Mouse (Mus musculus) brain, embryonic 14.5 days (tissue): ENCODE measurements around the gene Trim60. TPM values are rescaled to one million over a fixed set of nuclear protein-coding genes. Genes with fewer than 3 reads are reported as not detected.
"Not testable (repeated sequence)": the region's sequence is repeated elsewhere in the genome, so short reads cannot be mapped to it uniquely, and the experiment has no call there.

Experiments used
- DNase-seq: peaks from one replicate; pipeline ENCODE4 v3.0.0-alpha.2; 2011; ENCODE audit warnings: low read depth
- CTCF ChIP-seq: fragments of 200-500 bp; IDR thresholded peaks from 2 replicates; pipeline ENCODE4 v1.5.1; 2012; ENCODE audit warnings: inconsistent platforms, mild to moderate bottlenecking, moderate library complexity, borderline replicate concordance; ENCODE audit not compliant: insufficient read depth, insufficient read length; ENCODE audit errors: extremely low read depth
- POLR2A ChIP-seq: fragments of 200-500 bp; IDR thresholded peaks from 2 replicates; pipeline ENCODE4 v1.6.1; 2012; ENCODE audit warnings: mild to moderate bottlenecking, inconsistent platforms, borderline replicate concordance; ENCODE audit not compliant: poor library complexity, insufficient read depth, insufficient read length, severe bottlenecking; ENCODE audit errors: extremely low read depth
- polyA plus RNA-seq: library from polyadenylated mRNA; depleted of rRNA; stranded (reverse); fragments of >200 nt; gene quantifications from 2 replicates; pipeline ENCODE4 v1.2.3, GENCODE M21; 2012

Gene Trim60
- polyA plus RNA-seq, 1 experiment, result not detected

DNA sequence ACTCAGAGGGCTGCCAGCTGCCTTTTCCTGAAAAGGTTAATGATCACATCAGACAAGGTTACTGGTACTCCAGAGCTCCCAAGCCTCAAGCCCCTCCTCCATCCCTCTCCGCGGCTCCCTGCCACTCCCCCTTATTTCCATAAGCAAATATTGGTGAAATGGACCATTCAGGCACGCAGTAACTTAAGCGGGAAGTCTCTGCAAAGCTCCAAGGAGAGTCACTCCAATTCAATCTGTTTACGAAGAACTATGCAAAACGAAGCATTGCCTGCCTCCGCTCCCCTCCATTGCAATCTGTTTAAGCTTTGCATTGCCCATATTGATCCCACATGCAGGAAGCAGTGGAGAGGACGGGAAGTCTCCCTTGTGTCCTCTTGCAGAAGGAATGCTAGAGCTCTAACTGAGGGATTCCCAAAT lies 18.7 kb upstream of the Trim60 start, which contains the start of gene Apela:
Gene Apela (minus strand): TSS at position 220 of the 417 bp plus-strand sequence.
- DNase-seq, result peak; percentile 74
- TF ChIP-seq CTCF (no peak), POLR2A (no peak)

DNA sequence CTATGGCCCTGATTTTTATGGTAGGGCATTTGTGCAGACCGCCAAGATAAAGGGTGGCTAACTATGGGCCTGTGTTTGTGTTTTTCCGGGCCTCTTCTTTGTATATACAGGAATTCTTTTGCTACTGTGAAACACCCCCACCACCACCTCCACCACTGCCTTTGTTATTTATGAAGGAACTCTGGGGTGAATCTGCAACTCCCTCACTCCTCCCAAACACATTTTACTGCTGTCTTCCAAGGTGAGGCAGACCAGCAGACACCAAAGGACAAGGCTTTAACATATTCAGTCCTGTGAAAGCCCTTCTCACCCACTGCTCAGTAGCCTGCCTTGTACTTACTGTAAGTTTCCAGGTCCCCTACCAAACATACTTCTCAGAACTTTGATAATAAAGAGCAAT lies 15.8 kb upstream of the Trim60 start:
- DNase-seq, result no peak
- TF ChIP-seq CTCF (no peak), POLR2A (no peak)

DNA sequence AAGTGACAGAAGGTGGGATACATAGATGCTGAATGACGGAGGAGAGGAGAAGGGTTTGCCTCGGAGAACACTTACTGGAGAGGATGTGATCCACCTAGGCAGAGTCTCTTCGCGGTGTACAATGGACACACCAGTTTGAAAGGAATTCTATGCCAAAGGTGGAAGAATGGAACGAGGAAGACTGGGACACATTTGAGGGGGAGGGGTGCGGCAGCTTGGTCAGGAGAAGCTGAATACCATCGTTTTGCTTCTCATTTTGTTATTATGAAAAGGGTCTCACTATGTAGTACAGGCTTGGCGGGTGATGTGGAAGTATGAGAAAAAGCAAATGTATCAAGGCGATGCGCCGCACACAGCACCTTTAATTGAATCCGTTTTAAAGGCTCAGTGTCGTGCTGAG lies 14.7 kb upstream of the Trim60 start:
- no peak for DNase-seq
- no peak for TF ChIP-seq POLR2A
- TF ChIP-seq CTCF, result no peak

DNA sequence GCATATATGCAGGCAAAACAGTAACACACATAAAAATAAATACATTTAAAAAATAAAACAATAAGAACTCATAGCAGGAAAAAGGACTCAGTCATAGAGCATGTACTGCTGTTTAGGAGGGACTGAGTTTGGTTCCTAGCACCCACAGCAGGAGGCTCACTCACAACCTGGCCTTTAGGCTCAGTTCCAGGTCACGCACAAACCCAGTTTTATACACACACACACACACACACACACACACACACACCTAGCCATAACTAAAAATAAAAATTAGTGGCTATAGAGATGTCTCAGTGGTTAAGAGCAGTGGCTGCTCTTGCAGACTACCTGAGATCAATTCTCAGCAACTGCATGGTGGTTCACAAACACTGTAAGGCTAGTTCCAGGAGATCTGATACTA lies 13.7 kb upstream of the Trim60 start:
- no peak for DNase-seq
- TF ChIP-seq POLR2A (no peak), CTCF (no peak)

DNA sequence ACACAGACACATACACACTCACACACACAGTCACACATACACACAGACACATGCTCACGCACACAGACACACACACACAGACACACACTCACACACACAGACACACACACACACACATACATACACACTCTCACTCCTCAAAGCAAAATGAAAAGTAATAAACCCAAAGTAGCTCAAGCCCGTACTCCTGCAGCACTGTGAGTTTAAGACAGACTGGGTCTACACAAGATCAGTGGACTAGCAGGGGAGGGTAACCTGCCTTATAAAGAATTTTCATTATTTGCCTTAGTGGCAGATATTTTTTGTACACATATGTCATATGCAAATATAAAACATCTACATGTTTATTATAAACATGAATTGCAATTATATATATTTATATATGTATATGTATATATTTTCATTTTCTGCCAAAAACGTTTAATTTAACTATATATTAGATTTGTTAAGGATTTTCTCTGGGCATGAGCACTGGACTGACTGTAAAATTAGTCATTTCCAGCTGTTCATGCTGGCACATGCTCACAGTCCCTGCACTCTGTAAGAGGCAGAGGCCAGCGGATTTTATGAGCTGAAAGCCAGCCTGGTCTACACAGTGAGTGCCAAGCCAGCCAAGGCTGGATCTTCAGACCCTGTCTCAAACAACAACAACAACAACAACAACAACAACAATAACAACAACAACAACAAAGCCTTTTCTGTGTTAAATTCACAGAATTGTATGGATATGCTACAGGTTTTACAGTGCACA lies 12.5 kb upstream of the Trim60 start:
- TF ChIP-seq POLR2A (no peak), CTCF (no peak)
- DNase-seq, result no peak

DNA sequence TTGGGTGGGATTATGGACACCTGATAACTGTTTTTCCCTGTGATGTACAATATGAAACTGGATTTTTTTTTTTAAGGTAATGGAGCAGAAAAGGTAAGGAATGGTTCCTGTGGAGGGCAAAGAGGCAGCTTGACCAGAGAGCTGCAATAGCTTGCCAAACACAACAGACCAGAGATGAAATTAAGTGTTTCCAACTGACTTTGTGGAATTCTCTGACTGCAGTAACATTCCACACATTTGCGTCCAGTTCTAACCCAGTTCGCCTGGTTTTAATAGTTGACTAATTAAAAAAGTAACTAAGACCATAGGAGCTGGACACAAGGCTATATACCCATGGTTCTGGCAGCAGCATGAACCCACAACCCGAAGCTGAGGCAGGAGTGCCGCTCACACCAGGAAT lies 11.4 kb upstream of the Trim60 start:
- TF ChIP-seq CTCF (no peak), POLR2A (no peak)
- DNase-seq, result no peak

DNA sequence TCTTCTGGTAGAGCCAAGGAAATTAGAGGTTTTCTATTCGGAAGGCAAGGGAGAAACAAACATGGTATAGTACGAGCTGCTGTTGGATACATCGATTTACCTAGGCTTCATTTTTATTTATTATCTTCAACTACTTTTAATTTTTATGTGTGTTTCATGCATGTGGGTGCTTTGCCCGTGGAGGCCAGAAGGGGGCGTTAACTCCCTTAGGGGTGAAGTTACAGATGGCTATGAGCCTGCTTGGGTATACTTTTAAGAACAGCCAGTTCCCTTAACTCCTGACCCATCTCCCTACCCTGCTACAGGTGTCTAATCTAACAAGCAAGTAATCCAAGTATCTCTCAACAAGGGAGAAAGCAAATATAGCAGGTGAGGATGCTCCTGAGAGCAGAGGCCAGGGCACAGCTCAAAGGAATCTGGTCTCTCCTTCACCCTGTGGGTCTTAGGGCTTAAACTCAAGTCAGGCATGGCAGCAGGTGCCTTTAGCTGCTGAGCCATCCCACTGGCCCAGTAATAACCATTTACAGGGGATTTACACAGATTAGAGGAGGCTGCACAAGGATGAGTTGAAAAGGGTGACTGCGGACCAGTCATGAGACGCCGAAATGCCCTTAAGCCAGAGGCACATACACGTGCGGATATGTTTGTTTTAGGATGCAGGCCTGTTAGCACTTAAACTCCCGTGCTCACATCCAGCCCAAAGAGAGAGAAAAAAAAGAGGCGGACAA lies 10.7 kb upstream of the Trim60 start:
- TF ChIP-seq POLR2A (no peak), CTCF (peak; percentile 15; the same call in 1 of the 2 replicates)

DNA sequence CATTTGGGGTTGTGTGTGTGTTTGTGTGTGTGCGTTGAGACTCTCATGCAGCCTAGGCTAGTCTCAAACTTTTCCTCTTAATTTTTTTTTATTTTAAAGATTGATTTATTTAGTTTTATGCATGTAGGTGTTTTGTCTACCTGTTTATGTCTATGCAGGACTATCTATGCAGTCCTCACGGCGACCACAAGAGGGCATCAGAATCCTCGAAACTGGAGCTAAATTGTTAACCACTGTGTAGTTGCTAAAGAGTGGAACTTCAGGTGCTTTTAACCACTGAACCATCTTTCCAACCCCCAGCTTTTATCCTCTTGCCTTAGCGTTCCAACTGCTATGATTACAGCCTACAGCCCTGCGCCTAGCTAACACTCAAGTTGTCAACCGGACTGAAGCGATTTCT lies 4.1 kb upstream of the Trim60 start:
- DNase-seq, result peak; percentile 72
- TF ChIP-seq POLR2A (no peak), CTCF (peak; percentile 75; the same call in 1 of the 2 replicates)

More for the DNA sequence above, 10.7 kb upstream of the Trim60 start:
- DNase-seq, result no peak

DNA sequence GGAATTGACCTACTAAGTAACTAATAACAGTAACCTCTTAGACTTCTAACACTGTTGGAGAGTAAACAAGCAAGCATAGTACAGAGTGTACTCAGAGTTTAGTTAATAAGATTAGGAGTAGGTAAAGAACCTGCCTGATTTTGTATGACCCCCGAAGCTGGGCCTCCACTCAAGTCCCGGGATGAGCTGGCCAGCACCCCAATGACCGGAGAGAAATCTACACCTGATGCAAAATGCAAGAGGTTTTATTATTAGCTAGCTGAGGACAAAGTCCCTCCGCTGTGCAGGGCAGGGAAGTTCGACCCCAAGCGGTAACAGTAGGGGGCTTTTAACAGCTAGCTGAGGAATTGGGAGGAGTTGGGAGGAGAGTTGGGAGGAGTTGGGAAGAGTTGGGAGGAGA lies 10.8 kb downstream of the Trim60 start:
- DNase-seq, result not testable (repeated sequence)

DNA sequence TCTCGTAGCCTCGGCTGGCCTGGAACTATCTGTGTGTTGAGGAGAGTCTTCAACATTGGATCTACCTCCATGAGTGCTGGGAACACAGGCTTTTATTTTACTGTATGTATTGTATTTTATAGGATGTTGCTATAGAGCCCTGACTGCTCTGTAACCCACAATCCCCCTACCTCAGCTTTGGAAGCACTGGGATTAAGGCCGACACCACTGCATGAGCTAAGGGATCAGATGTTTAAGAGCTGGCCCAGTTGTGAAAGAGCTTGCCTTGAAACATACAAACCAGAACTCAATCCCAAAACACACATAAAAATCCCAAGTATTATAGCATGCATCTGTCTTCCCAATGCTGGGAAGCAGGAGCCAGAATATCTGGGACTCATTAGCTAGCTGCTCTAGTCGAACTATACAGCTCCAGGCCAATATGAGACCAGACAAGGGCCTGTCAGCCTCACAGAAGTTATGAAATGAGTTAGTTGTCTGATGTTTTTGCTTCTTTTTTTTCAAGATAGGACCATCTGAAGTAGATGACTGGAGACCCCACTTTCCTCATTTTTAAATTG lies 19.5 kb downstream of the Trim60 start:
- no peak for DNase-seq
- TF ChIP-seq CTCF (no peak), POLR2A (no peak)

DNA sequence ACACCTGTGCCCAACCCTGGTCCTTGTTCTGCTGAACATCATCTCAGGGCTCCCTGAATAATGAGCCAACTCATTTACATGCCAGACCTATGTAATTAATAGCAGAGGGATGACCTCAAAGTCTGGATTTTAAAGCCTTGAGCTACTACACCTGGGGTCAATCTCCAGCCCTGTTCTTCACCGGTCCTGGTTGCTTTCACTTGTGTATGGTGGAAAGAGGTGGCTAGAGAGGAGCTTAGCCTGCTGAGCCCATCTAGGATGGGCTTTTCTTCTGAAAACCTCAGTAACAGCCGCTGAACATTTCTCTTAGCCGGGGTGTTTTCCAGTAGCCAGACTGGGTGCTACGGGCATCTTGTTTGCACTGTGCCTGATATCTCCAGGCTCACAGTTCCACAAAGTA lies 30.7 kb downstream of the Trim60 start, which contains the start of gene Trim75:
Gene Trim75 (minus strand): TSS at position 101 of the 400 bp plus-strand sequence.
- TF ChIP-seq CTCF (no peak), POLR2A (no peak)
- no peak for DNase-seq
